Mouse (Mus musculus) heart, embryonic 10.5 days (tissue): ENCODE results near the gene Cbl. TPM values are rescaled to one million over a fixed set of nuclear protein-coding genes. Genes with fewer than 3 reads are reported as not detected.
A peak's percentile ranks its signal among the peaks of the same experiment; 100 is the strongest.

ENCODE experiments used
- DNase-seq: peaks from one replicate; pipeline ENCODE4 v3.0.0-alpha.2; 2017; ENCODE audit warnings: low spot score
- H3K27ac ChIP-seq: fragments of 300-500 bp; sonication (generic); 2 replicates; pipeline ENCODE4 v1.5.1; 2016; ENCODE audit warnings: mild to moderate bottlenecking
- H3K27me3 ChIP-seq: fragments of 300-500 bp; sonication (generic); 2 replicates; pipeline ENCODE4 v1.6.1; 2016; ENCODE audit warnings: mild to moderate bottlenecking; ENCODE audit not compliant: poor library complexity, insufficient read depth, severe bottlenecking
- H3K36me3 ChIP-seq: fragments of 300-500 bp; sonication (generic); 2 replicates; pipeline ENCODE4 v1.6.1; 2016; ENCODE audit warnings: mild to moderate bottlenecking, moderate library complexity
- H3K4me1 ChIP-seq: fragments of 300-500 bp; sonication (generic); 2 replicates; pipeline ENCODE4 v1.6.1; 2016; ENCODE audit warnings: mild to moderate bottlenecking
- H3K4me3 ChIP-seq: fragments of 300-500 bp; sonication (generic); 2 replicates; pipeline ENCODE4 v1.5.1; 2016; ENCODE audit warnings: mild to moderate bottlenecking, moderate library complexity
- H3K9me3 ChIP-seq: fragments of 300-500 bp; sonication (generic); 2 replicates; pipeline ENCODE4 v1.6.1; 2016; ENCODE audit warnings: mild to moderate bottlenecking, moderate library complexity
- WGBS: fragments of 180-500 bp; shearing (Covaris S2); methylation state at CpG from one replicate; pipeline ENCODE4 v1.1.7; 2016; 5-methylcytosine and 5-hydroxymethylcytosine counted together
- polyA plus RNA-seq: library from polyadenylated mRNA; unstranded; fragments of >200 nt; fragmentation: Nextera tagmentation; extraction: Ambion mirVana; gene quantifications from 2 replicates; pipeline ENCODE4 v1.2.1, GENCODE M21; 2016

Gene Cbl
- polyA plus RNA-seq, 1 experiment from 2014 or later, result 16.2 TPM

GRCm38 (mm10) chr9:44254508-44255135 lies 20.8 kb upstream of the Cbl start:
- no peak overlapping the region for H3K27ac ChIP-seq
- H3K9me3 ChIP-seq, result no peaks in the 10 kb centered on the region
- peaks cover 22% of the 10 kb centered on the region for H3K4me1 ChIP-seq
- no peak overlapping the region for H3K4me3 ChIP-seq
- 20% methylated on average over 5 of the region's 5 CpGs for WGBS
- H3K36me3 ChIP-seq, result no peaks in the 10 kb centered on the region
- H3K27me3 ChIP-seq, result peaks cover 19% of the 10 kb centered on the region; the same call in 1 of the 2 replicates
- no peak for DNase-seq

DNA sequence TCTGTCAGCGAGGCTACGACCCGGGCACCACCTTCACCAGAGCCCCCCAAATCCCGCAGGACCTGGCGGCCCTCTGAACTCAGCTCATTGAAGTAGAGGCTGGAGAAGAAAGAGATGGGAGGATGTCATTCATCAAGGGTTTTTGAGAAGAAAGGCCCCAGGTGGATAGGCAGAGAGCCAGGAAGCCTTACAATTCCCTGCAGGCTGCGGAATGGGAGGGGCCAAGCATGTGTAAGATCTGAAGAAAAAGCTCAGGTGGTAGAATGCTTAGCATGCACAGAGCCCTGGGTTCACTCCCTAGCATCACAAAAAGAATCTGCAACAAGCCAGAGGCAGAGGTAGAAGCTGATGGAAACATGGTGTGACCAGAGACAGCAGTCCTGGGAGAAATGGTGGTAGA lies 19.6 kb upstream of the Cbl start:
- WGBS, result 70% methylated on average over 6 of the region's 6 CpGs
- Histone ChIP-seq H3K27ac (no peak overlapping the region), H3K4me1 (peaks cover 29% of the 10 kb centered on the region)

GRCm38 (mm10) chr9:44251314-44251713 lies 17.5 kb upstream of the Cbl start, which contains the start of gene Pdzd3:
Gene Pdzd3, minus strand, starts transcription at chr9:44251471.
- Histone ChIP-seq H3K27me3 (peaks cover 38% of the 10 kb centered on the region), H3K4me3 (no peak within 1 kb of the TSS), H3K4me1 (peaks cover 29% of the 10 kb centered on the region), H3K9me3 (no peaks in the 10 kb centered on the region), H3K27ac (no peak within 1 kb of the TSS), H3K36me3 (no peaks in the 10 kb centered on the region)
- no peak for DNase-seq
- WGBS, result 75% methylated on average over 10 of the region's 10 CpGs

More for the DNA sequence above, 19.6 kb upstream of the Cbl start:
- Histone ChIP-seq H3K27me3 (peaks cover 29% of the 10 kb centered on the region), H3K4me3 (no peak overlapping the region), H3K9me3 (no peaks in the 10 kb centered on the region), H3K36me3 (no peaks in the 10 kb centered on the region)
- no peak for DNase-seq

DNA sequence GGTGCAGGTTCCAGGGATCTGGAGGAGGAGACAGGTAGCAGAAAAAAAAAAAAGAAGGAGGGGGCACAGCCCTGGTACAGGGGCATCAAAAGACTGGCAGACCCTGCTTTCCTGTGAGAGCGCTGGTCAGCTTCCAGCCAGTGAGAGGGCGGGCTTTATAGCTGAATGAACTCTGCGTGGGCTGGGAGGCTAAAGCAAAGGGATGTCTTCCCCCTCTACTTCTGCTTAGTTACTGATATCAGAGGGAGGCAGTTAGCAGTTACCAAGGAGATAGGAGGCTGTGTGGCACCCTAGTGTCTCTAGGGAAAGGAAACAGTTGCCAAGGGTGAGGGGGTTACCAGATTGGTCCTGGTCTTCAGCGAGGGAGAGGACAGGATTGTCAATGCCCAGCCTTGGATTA lies 16.6 kb upstream of the Cbl start:
- H3K4me1 ChIP-seq, result peaks cover 29% of the 10 kb centered on the region
- WGBS, result 56% methylated on average over 4 of the region's 4 CpGs
- H3K9me3 ChIP-seq, result no peaks in the 10 kb centered on the region
- H3K4me3 ChIP-seq, result no peak overlapping the region
- no peak for DNase-seq
- H3K27ac ChIP-seq, result no peak overlapping the region
- peaks cover 39% of the 10 kb centered on the region for H3K27me3 ChIP-seq
- H3K36me3 ChIP-seq, result no peaks in the 10 kb centered on the region

- DNase-seq, result peak; percentile 89
- H3K27me3 ChIP-seq, result peaks cover 40% of the 10 kb centered on the region
- peak overlapping the region; percentile 25 for H3K4me3 ChIP-seq
- no peaks in the 10 kb centered on the region for H3K36me3 ChIP-seq
- peaks cover 25% of the 10 kb centered on the region for H3K4me1 ChIP-seq
- no peaks in the 10 kb centered on the region for H3K9me3 ChIP-seq
- 0 out of 2 replicates have a peak overlapping the region, but pooled peaks have one; percentile 16 for H3K27ac ChIP-seq
- WGBS, result 37% methylated on average over 26 of the region's 26 CpGs
Observed at GRCm38 (mm10) chr9:44249181-44250146, 15.6 kb upstream of the Cbl start.

GRCm38 (mm10) chr9:44247907-44248306 lies 14.1 kb upstream of the Cbl start:
- H3K4me1 ChIP-seq, result peaks cover 19% of the 10 kb centered on the region

GRCm38 (mm10) chr9:44243621-44244020 lies 9.8 kb upstream of the Cbl start:
- Histone ChIP-seq H3K9me3 (no peaks in the 10 kb centered on the region), H3K36me3 (no peaks in the 10 kb centered on the region), H3K27me3 (peaks cover 19% of the 10 kb centered on the region), H3K27ac (no peak overlapping the region), H3K4me1 (0 out of 2 replicates have a peak, but pooled peaks cover 4% of the 10 kb centered on the region), H3K4me3 (no peak overlapping the region)
- 52% methylated on average over 2 of the region's 2 CpGs for WGBS
- DNase-seq, result no peak

More at GRCm38 (mm10) chr9:44247907-44248306, 14.1 kb upstream of the Cbl start:
- 74% methylated on average over 6 of the region's 6 CpGs for WGBS
- no peaks in the 10 kb centered on the region for H3K36me3 ChIP-seq
- H3K27me3 ChIP-seq, result peaks cover 35% of the 10 kb centered on the region
- no peak overlapping the region; the same call in 1 of the 2 replicates for H3K27ac ChIP-seq
- H3K9me3 ChIP-seq, result no peaks in the 10 kb centered on the region
- no peak overlapping the region for H3K4me3 ChIP-seq
- DNase-seq, result no peak

- WGBS, result 59% methylated on average over 9 of the region's 9 CpGs
- Histone ChIP-seq H3K4me1 (0 out of 2 replicates have a peak, but pooled peaks cover 4% of the 10 kb centered on the region), H3K27me3 (peaks cover 7% of the 10 kb centered on the region; the same call in 1 of the 2 replicates), H3K9me3 (no peaks in the 10 kb centered on the region), H3K4me3 (no peak overlapping the region), H3K36me3 (no peaks in the 10 kb centered on the region), H3K27ac (no peak overlapping the region)
- DNase-seq, result no peak
Observed at GRCm38 (mm10) chr9:44241418-44241817, 7.6 kb upstream of the Cbl start.

- Histone ChIP-seq H3K9me3 (no peaks in the 10 kb centered on the region), H3K4me1 (0 out of 2 replicates have a peak, but pooled peaks cover 4% of the 10 kb centered on the region)
- WGBS, result 67% methylated on average over 5 of the region's 5 CpGs
Observed at GRCm38 (mm10) chr9:44240911-44241310, 7.1 kb upstream of the Cbl start.

GRCm38 (mm10) chr9:44240399-44240798 lies 6.5 kb upstream of the Cbl start, which contains the start of gene Ccdc153:
Gene Ccdc153, plus strand, starts transcription at chr9:44240676.
- H3K4me1 ChIP-seq, result 0 out of 2 replicates have a peak, but pooled peaks cover 4% of the 10 kb centered on the region
- DNase-seq, result no peak
- WGBS, result 60% methylated on average over 2 of the region's 2 CpGs
- no peaks in the 10 kb centered on the region for H3K9me3 ChIP-seq
- H3K27ac ChIP-seq, result no peak within 1 kb of the TSS
- H3K36me3 ChIP-seq, result no peaks in the 10 kb centered on the region
- 0 out of 2 replicates have a peak, but pooled peaks cover 4% of the 10 kb centered on the region for H3K27me3 ChIP-seq
- H3K4me3 ChIP-seq, result no peak within 1 kb of the TSS

More at GRCm38 (mm10) chr9:44240911-44241310, 7.1 kb upstream of the Cbl start:
- H3K36me3 ChIP-seq, result no peaks in the 10 kb centered on the region
- H3K27me3 ChIP-seq, result peaks cover 7% of the 10 kb centered on the region; the same call in 1 of the 2 replicates
- no peak overlapping the region for H3K4me3 ChIP-seq
- no peak for DNase-seq
- no peak overlapping the region for H3K27ac ChIP-seq

DNA sequence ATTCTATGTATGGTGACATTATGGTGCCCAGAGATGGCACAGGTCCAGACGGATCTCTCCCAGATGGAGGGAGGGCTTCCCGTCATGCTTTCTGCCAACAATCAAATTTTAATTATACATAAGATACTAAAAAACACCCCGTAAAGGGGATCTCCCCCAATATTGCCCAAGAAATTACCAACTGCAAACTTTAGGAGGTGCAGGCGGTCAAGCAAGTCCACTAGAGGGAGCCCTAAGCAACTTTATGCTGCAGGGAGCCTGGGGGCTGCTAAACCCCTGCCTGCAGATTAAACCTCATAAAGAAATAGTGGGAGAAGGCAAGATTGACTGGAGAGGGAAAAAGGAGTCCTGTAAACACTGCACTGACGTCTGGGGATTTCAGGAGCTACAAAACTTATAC lies 5.6 kb upstream of the Cbl start:
- H3K4me1 ChIP-seq, result 0 out of 2 replicates have a peak, but pooled peaks cover 6% of the 10 kb centered on the region
- no peak for DNase-seq
- 0 out of 2 replicates have a peak, but pooled peaks cover 3% of the 10 kb centered on the region for H3K27me3 ChIP-seq
- H3K36me3 ChIP-seq, result no peaks in the 10 kb centered on the region
- no peak overlapping the region for H3K4me3 ChIP-seq
- H3K27ac ChIP-seq, result no peak overlapping the region
- no peaks in the 10 kb centered on the region for H3K9me3 ChIP-seq
- WGBS, result 13% methylated on average over 5 of the region's 5 CpGs

GRCm38 (mm10) chr9:44238501-44239190 lies 4.8 kb upstream of the Cbl start:
- Histone ChIP-seq H3K9me3 (no peaks in the 10 kb centered on the region), H3K27ac (no peak overlapping the region), H3K36me3 (no peaks in the 10 kb centered on the region), H3K4me1 (0 out of 2 replicates have a peak, but pooled peaks cover 10% of the 10 kb centered on the region), H3K4me3 (no peak overlapping the region), H3K27me3 (0 out of 2 replicates have a peak, but pooled peaks cover 3% of the 10 kb centered on the region)
- 77% methylated on average over 17 of the region's 17 CpGs for WGBS
- no peak for DNase-seq
